Comparison of ENCODE assay signal across 19 mouse cellular contexts in the genomic region with DNA sequence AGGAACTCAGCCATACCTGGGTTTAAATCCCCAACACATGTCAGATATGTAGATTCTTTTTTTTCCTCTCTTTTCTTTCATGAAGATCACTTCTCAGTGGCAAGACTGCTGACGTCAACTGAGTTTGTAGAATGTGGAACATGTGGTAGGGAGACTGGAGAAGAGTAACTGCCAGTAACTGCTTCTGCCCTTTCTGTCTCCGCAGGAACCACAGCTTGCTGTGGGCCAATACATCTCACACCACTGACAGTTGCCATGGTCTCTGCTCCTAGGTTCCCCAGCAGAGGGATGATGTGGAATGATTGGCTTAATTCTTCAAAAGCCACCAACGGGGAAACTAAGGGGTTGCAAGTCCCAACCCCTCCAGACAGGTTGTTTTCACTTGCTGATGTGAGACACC. TPM values are rescaled to one million over a fixed set of nuclear protein-coding genes. Genes with fewer than 3 reads are reported as not detected.
DNase-seq lines count a peak whose midpoint lies in the region; ATAC-seq and TF ChIP-seq lines count a peak whose summit lies in the region.
"Had no signal": no experiment of that assay in that cellular context is flagged by ENCODE, and none has a peak within 500 bp of the region (broad histone marks: within the 10 kb centered on the region; RNA-seq: fewer than 3 reads in every experiment).

No protein-coding gene starts in this region.

- no peak; the same call in 1 of the 2 replicates for TF ChIP-seq CTCF in gastrocnemius, adult 2 months (IDR thresholded peaks at IDR 0.05)
- no peak for TF ChIP-seq CTCF in liver, adult 2 months (IDR thresholded peaks at IDR 0.05; ENCODE audit: low read depth, low read length)

- intact Hi-C loops in gastrocnemius, adult 2 months (cut with DNase I) = no loop called here

- no peaks in the 10 kb centered on the region for H3K27me3 ChIP-seq in liver, adult 2 months (ENCODE audit: control insufficient read depth, insufficient read depth, low read length)
- H3K27me3 ChIP-seq: embryonic facial prominence, embryonic 12.5 days; limb, embryonic 12.5 days had no signal

- H3K36me3 ChIP-seq in liver, adult 2 months (ENCODE audit: control insufficient read depth, insufficient read depth, low read length) = no peaks in the 10 kb centered on the region
- H3K36me3 ChIP-seq: embryonic facial prominence, embryonic 12.5 days; limb, embryonic 12.5 days had no signal

- no peak for DNase-seq in gastrocnemius, adult 2 months
- DNase-seq in gastrocnemius, postnatal 25 days = no peak
- DNase-seq in liver, adult 2 months (ENCODE audit: extremely low read depth, low read depth, low spot score) = peak; percentile 15
- no peak for DNase-seq in liver
- DNase-seq in brain, adult 2 months (ENCODE audit: low read depth, low spot score) = peak; percentile 9
- no peak for DNase-seq in adrenal gland, adult 2 months
- no peak for DNase-seq in spleen, adult 12 weeks (ENCODE audit: low spot score)
- DNase-seq: cerebellum, adult 11 months; cerebellum, postnatal 25 days; midbrain, embryonic 14.5 days; right cerebral cortex, postnatal 25 days; thymus, postnatal 25 days had no signal

- 55% methylated on average over 3 of the region's 3 CpGs for WGBS in liver, adult 2 months

- no peak for TF ChIP-seq POLR2A in liver, adult 2 months (IDR thresholded peaks at IDR 0.05; ENCODE audit: extremely low read depth, insufficient read depth, low read length)

- no peaks in the 10 kb centered on the region for H3K79me2 ChIP-seq in liver, adult 2 months (ENCODE audit: control insufficient read depth, insufficient read depth, low read length)

- peak overlapping the region; percentile 65 for H3K4me3 ChIP-seq in gastrocnemius, adult 2 months
- no peak overlapping the region for H3K4me3 ChIP-seq in liver, adult 2 months (ENCODE audit: insufficient read depth, low read depth, low read length)
- H3K4me3 ChIP-seq: embryonic facial prominence, embryonic 12.5 days; layer of hippocampus, adult 2 months; limb, embryonic 12.5 days had no signal

- H3K9ac ChIP-seq in liver, adult 2 months (ENCODE audit: low read depth, low read length) = no peak overlapping the region
- H3K9ac ChIP-seq: embryonic facial prominence, embryonic 12.5 days; hindbrain, embryonic 14.5 days; limb, embryonic 12.5 days had no signal

- ATAC-seq in megakaryocyte-erythroid progenitor cell, adult 5-6 weeks (replicated peaks; ENCODE audit: low FRiP score, low TSS enrichment, poor library complexity, severe bottlenecking) = peak; percentile 43; the same call in 1 of the 2 replicates
- ATAC-seq: intestine, embryonic 16.5 days had no signal

- H3K27ac ChIP-seq in gastrocnemius, adult 2 months = peak overlapping the region; percentile 88
- no peak overlapping the region for H3K27ac ChIP-seq in liver, adult 2 months (replicated peaks; ENCODE audit: insufficient read depth, low read depth, low read length)
- H3K27ac ChIP-seq: embryonic facial prominence, embryonic 12.5 days; hindbrain, embryonic 14.5 days; kidney, postnatal 0 days; layer of hippocampus, adult 2 months; limb, embryonic 12.5 days had no signal

- H3K4me1 ChIP-seq in liver, adult 2 months (ENCODE audit: control insufficient read depth, insufficient read depth, low read length) = no peaks in the 10 kb centered on the region
- H3K4me1 ChIP-seq: embryonic facial prominence, embryonic 12.5 days; limb, embryonic 12.5 days had no signal

RNA-seq across cellular contexts. Expression of gene Slc8a1, which starts 33.4 kb away (rescaled TPM):
- 10 to 100 TPM; 15.9 to 19.9 TPM for total RNA-seq in gastrocnemius, adult 2 months (2021)
- total RNA-seq in gastrocnemius, postnatal 25 days (2021) = 10 to 100 TPM; 14.8 to 17.3 TPM
- 3.6 and 3.8 TPM in 2 replicates for total RNA-seq in liver, adult 2 months (2014; rRNA removed)
- 0.10 and 0.27 TPM in 2 replicates for polyA plus RNA-seq in liver, adult 2 months (2012; rRNA removed)
- 9.1 and 12.0 TPM in 2 replicates for total RNA-seq in megakaryocyte-erythroid progenitor cell, adult 5-6 weeks (2014; fragmentation: Nextera tagmentation)
- total RNA-seq in megakaryocyte-erythroid progenitor cell, adult 5-6 weeks (2017) = 14.4 and 14.6 TPM in 2 replicates
- 1 to 10 TPM; 5.7 to 8.4 TPM for total RNA-seq in adrenal gland, adult 2 months (2021)
- polyA plus RNA-seq in adrenal gland, adult 2 months (2012; rRNA removed) = 0.07 and 0.57 TPM in 2 replicates

Comparison
In these comparisons a context has a peak if more than half of its experiments do, and no peak if none do; other contexts are left out.
1. DNase-seq: peak in liver, adult 2 months (single experiment) and brain, adult 2 months (single experiment); none in gastrocnemius, adult 2 months (single experiment), gastrocnemius, postnatal 25 days (single experiment), liver (single experiment), adrenal gland, adult 2 months (single experiment) and spleen, adult 12 weeks (single experiment).